Comparison of ENCODE assay signal across 9 mouse cellular contexts in the genomic region with DNA sequence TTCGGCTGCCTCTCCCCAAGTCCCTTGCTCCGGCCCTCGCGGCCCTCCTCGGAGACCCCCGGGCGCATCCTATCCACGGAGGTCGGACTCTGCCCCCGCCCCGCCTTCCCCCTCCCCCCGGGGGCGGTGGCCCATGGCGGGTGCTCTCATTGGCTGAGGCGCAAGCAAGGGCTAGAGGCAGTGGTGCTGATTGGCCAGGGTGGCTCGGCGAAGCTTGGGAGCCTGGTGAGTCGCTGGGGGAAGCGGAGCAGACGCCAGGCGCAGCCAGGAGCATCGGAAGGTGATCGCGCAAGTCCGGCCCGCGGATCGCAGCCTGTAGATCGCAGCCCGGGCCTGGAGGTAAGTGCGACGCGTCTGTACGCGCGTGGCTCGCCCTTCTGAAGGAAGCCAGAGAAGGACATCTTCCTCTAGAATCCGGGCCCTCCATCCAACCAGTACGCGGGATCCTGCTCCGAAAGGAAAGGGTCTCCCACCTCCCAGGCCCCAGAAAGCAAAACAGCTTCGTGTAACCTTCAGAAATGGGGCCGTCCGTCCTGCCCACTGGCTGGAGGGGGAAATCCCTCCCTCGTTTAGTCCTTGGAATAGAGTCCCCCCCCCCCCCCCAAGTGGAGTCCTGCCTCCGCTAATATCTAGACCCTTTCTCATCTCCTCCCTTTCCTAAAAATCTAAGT. TPM values are rescaled to one million over a fixed set of nuclear protein-coding genes. Genes with fewer than 3 reads are reported as not detected.
DNase-seq lines count a peak whose midpoint lies in the region; ATAC-seq and TF ChIP-seq lines count a peak whose summit lies in the region.
"Had no signal": no experiment of that assay in that cellular context is flagged by ENCODE, and none has a peak within 500 bp of the region (broad histone marks: within the 10 kb centered on the region; RNA-seq: fewer than 3 reads in every experiment).

Abat (plus strand) TSS at position 194 of the 671 bp plus-strand sequence.

- H3K27me3 ChIP-seq in forebrain, embryonic 13.5 days, result peaks cover 43% of the 10 kb centered on the region
- H3K27me3 ChIP-seq in heart, embryonic 16.5 days (ENCODE audit: control insufficient read depth, insufficient read depth, low read length), result no peaks in the 10 kb centered on the region
- peaks cover 2% of the 10 kb centered on the region; the same call in 1 of the 2 replicates for H3K27me3 ChIP-seq in liver, embryonic 11.5 days (replicated peaks; ENCODE audit: control insufficient read depth, insufficient read depth, low read length)
- no peaks in the 10 kb centered on the region; the same call in 1 of the 2 replicates for H3K27me3 ChIP-seq in stomach, postnatal 0 days (ENCODE audit: control insufficient read depth, insufficient read depth, low read length)

- no peak within 1 kb of the TSS for H3K27ac ChIP-seq in forebrain, embryonic 13.5 days
- peak within 1 kb of the TSS; percentile 67 for H3K27ac ChIP-seq in heart, embryonic 16.5 days (ENCODE audit: low read length)
- no peak within 1 kb of the TSS for H3K27ac ChIP-seq in liver, embryonic 11.5 days (ENCODE audit: low read depth, low read length)
- no peak within 1 kb of the TSS for H3K27ac ChIP-seq in stomach, postnatal 0 days (replicated peaks)

- TF ChIP-seq EP300 in stomach, postnatal 0 days (optimal IDR thresholded peaks at IDR 0.05), result no peak

- peak within 1 kb of the TSS; percentile 61 for H3K4me3 ChIP-seq in forebrain, embryonic 13.5 days
- H3K4me3 ChIP-seq in heart, embryonic 16.5 days (ENCODE audit: low read length), result peak within 1 kb of the TSS; percentile 75
- peak within 1 kb of the TSS; percentile 48 for H3K4me3 ChIP-seq in liver, embryonic 11.5 days (ENCODE audit: low read depth, low read length)
- peak within 1 kb of the TSS; percentile 45 for H3K4me3 ChIP-seq in stomach, postnatal 0 days (ENCODE audit: low read depth, low read length)

- H3K9ac ChIP-seq in forebrain, embryonic 13.5 days, result peak within 1 kb of the TSS; percentile 70
- peak within 1 kb of the TSS; percentile 78 for H3K9ac ChIP-seq in heart, embryonic 16.5 days (ENCODE audit: low read length)
- peak within 1 kb of the TSS; percentile 30; the same call in 1 of the 2 replicates for H3K9ac ChIP-seq in liver, embryonic 11.5 days (ENCODE audit: low read depth, low read length)
- peak within 1 kb of the TSS; percentile 64 for H3K9ac ChIP-seq in stomach, postnatal 0 days (ENCODE audit: low read length)

- peak; percentile 17 to 25 for DNase-seq in CD8-positive naive resting alpha-beta T cell, adult 2 months (ENCODE audit: low read depth in 2 of 2, low spot score in 2 of 2)
- DNase-seq in c-Kit-positive CD71-positive TER-119-negative erythroid progenitor cells, embryonic 14.5 days (ENCODE audit: low read depth), result peak; percentile 24
- peak; percentile 97 for DNase-seq in kidney, postnatal 14 days
- DNase-seq in liver, embryonic 11.5 days (ENCODE audit: low spot score), result peak; percentile 86
- peak; percentile 5 to 10 for DNase-seq in natural killer cell, adult 2 months (ENCODE audit: low spot score in 2 of 2)
- DNase-seq in stomach, postnatal 0 days (ENCODE audit: low spot score), result peak; percentile 89

- WGBS in forebrain, embryonic 13.5 days, result under 1% methylated on average over 44 of the region's 46 CpGs
- 0% methylated on average over 46 of the region's 46 CpGs for WGBS in heart, embryonic 16.5 days
- 1% methylated on average over 44 of the region's 46 CpGs for WGBS in liver, embryonic 11.5 days
- WGBS in stomach, postnatal 0 days, result 2% methylated on average over 41 of the region's 46 CpGs

- no peak for TF ChIP-seq CTCF in stomach, postnatal 0 days (IDR thresholded peaks at IDR 0.05; ENCODE audit: low read depth)

- peaks cover 21% of the 10 kb centered on the region for H3K4me1 ChIP-seq in forebrain, embryonic 13.5 days
- H3K4me1 ChIP-seq in heart, embryonic 16.5 days (ENCODE audit: control insufficient read depth, insufficient read depth, low read length), result peaks cover 23% of the 10 kb centered on the region
- peaks cover 4% of the 10 kb centered on the region; the same call in 1 of the 2 replicates for H3K4me1 ChIP-seq in liver, embryonic 11.5 days (replicated peaks; ENCODE audit: control insufficient read depth, insufficient read depth, low read length)
- no peaks in the 10 kb centered on the region for H3K4me1 ChIP-seq in stomach, postnatal 0 days (replicated peaks; ENCODE audit: control insufficient read depth, insufficient read depth)

- no peaks in the 10 kb centered on the region for H3K9me3 ChIP-seq in forebrain, embryonic 13.5 days (replicated peaks)
- no peaks in the 10 kb centered on the region for H3K9me3 ChIP-seq in heart, embryonic 16.5 days (replicated peaks; ENCODE audit: control insufficient read depth, low read length)
- H3K9me3 ChIP-seq in liver, embryonic 11.5 days (ENCODE audit: control insufficient read depth, low read length), result no peaks in the 10 kb centered on the region
- no peaks in the 10 kb centered on the region for H3K9me3 ChIP-seq in stomach, postnatal 0 days (ENCODE audit: control insufficient read depth, low read length)
- H3K9me3 ChIP-seq: G1E had no signal

- peak; percentile 100 for ATAC-seq in forebrain, embryonic 13.5 days
- ATAC-seq in heart, embryonic 16.5 days (replicated peaks; ENCODE audit: extremely low read depth, insufficient read depth, low FRiP score), result peak; percentile 99
- peak; percentile 95 for ATAC-seq in liver, embryonic 11.5 days (replicated peaks; ENCODE audit: low FRiP score)
- ATAC-seq in stomach, postnatal 0 days (ENCODE audit: low FRiP score, low TSS enrichment), result peak; percentile 99

- no peaks in the 10 kb centered on the region for H3K36me3 ChIP-seq in forebrain, embryonic 13.5 days (ENCODE audit: poor library complexity, severe bottlenecking)
- H3K36me3 ChIP-seq in heart, embryonic 16.5 days (ENCODE audit: control insufficient read depth, insufficient read depth), result no peaks in the 10 kb centered on the region
- no peaks in the 10 kb centered on the region for H3K36me3 ChIP-seq in liver, embryonic 11.5 days (ENCODE audit: control insufficient read depth, insufficient read depth, low read length)
- H3K36me3 ChIP-seq in stomach, postnatal 0 days (ENCODE audit: control insufficient read depth, insufficient read depth, low read length), result no peaks in the 10 kb centered on the region
- H3K36me3 ChIP-seq: G1E had no signal

- H3K4me2 ChIP-seq in forebrain, embryonic 13.5 days, result peak within 1 kb of the TSS; percentile 78
- peak within 1 kb of the TSS; percentile 94 for H3K4me2 ChIP-seq in heart, embryonic 16.5 days (ENCODE audit: low read depth, low read length)
- peak within 1 kb of the TSS; percentile 63 for H3K4me2 ChIP-seq in liver, embryonic 11.5 days
- peak within 1 kb of the TSS; percentile 74 for H3K4me2 ChIP-seq in stomach, postnatal 0 days (replicated peaks; ENCODE audit: low read depth)

RNA-seq across cellular contexts. Expression of gene Abat, which starts in this region (rescaled TPM):
- polyA plus RNA-seq in forebrain, embryonic 13.5 days (2015; fragmentation: Nextera tagmentation; extraction: Ambion mirVana), result 42.7 and 47.7 TPM in 2 replicates
- polyA plus RNA-seq in heart, embryonic 16.5 days (2015; fragmentation: Nextera tagmentation; extraction: Ambion mirVana), result 28.4 and 28.6 TPM in 2 replicates
- polyA plus RNA-seq in liver, embryonic 11.5 days (2014; fragmentation: Nextera tagmentation; extraction: Ambion mirVana), result 25.6 and 29.2 TPM in 2 replicates
- 4.1 and 4.2 TPM in 2 replicates for polyA plus RNA-seq in stomach, postnatal 0 days (2015; fragmentation: Nextera tagmentation; extraction: Ambion mirVana)
- polyA plus RNA-seq: G1E had no signal

Comparison
In these comparisons a context has a peak if more than half of its experiments do, and no peak if none do; other contexts are left out.
1. DNase-seq: peak in every context shown above with its lines; median percentile 97 in kidney, postnatal 14 days; 89 in stomach, postnatal 0 days; 86 in liver, embryonic 11.5 days; 24 in c-Kit-positive CD71-positive TER-119-negative erythroid progenitor cells, embryonic 14.5 days; 21 in CD8-positive naive resting alpha-beta T cell, adult 2 months; 8 in natural killer cell, adult 2 months.